In genomic region chr9:92273956-92274762, GRCm38 (mm10) we compare ENCODE assay signal across 12 mouse cellular contexts. TPM values are rescaled to one million over a fixed set of nuclear protein-coding genes. Genes with fewer than 3 reads are reported as not detected.
DNase-seq lines count a peak whose midpoint lies in the region; ATAC-seq and TF ChIP-seq lines count a peak whose summit lies in the region.
"Had no signal": no experiment of that assay in that cellular context is flagged by ENCODE, and none has a peak within 500 bp of the region (broad histone marks: within the 10 kb centered on the region; RNA-seq: fewer than 3 reads in every experiment).

No protein-coding gene starts in this region.

- peak; percentile 59 for DNase-seq in 3134 (ENCODE audit: extremely low read depth, insufficient read length, low spot score)
- no peak for DNase-seq in intestine, embryonic 14.5 days (ENCODE audit: low spot score)
- DNase-seq in hindbrain, postnatal 0 days (ENCODE audit: low spot score): no peak
- no peak for DNase-seq in gastrocnemius, adult 2 months
- DNase-seq in testis, postnatal 10 days (ENCODE audit: low spot score): no peak
- DNase-seq: thymus, postnatal 25 days had no signal

- ATAC-seq in CD4-positive, CD25-positive, alpha-beta regulatory T cell, adult 4 months: peak; percentile 92
- ATAC-seq in intestine, embryonic 14.5 days (replicated peaks; ENCODE audit: low FRiP score, low TSS enrichment, low read depth): peak; percentile 67
- peak; percentile 86 for ATAC-seq in liver, embryonic 12.5 days
- ATAC-seq in hindbrain, postnatal 0 days: no peak

- no peak overlapping the region for H3K4me3 ChIP-seq in intestine, embryonic 14.5 days (ENCODE audit: low read depth, low read length)
- no peak overlapping the region for H3K4me3 ChIP-seq in liver, embryonic 12.5 days
- H3K4me3 ChIP-seq in hindbrain, postnatal 0 days (ENCODE audit: low read length): no peak overlapping the region
- H3K4me3 ChIP-seq in gastrocnemius, adult 2 months: no peak overlapping the region
- H3K4me3 ChIP-seq: limb, embryonic 12.5 days had no signal

- H3K27me3 ChIP-seq in intestine, embryonic 14.5 days (replicated peaks; ENCODE audit: control insufficient read depth, insufficient read depth, low read length): no peaks in the 10 kb centered on the region
- H3K27me3 ChIP-seq in liver, embryonic 12.5 days (replicated peaks): no peaks in the 10 kb centered on the region
- H3K27me3 ChIP-seq in hindbrain, postnatal 0 days (ENCODE audit: insufficient read depth, low read length): no peaks in the 10 kb centered on the region
- H3K27me3 ChIP-seq: limb, embryonic 12.5 days had no signal

- H3K4me1 ChIP-seq in intestine, embryonic 14.5 days (replicated peaks; ENCODE audit: control insufficient read depth, insufficient read depth, low read length): peaks cover 13% of the 10 kb centered on the region; the same call in 1 of the 2 replicates
- peaks cover 26% of the 10 kb centered on the region for H3K4me1 ChIP-seq in liver, embryonic 12.5 days
- no peaks in the 10 kb centered on the region for H3K4me1 ChIP-seq in hindbrain, postnatal 0 days (ENCODE audit: insufficient read depth, low read length)

- intact Hi-C loops in gastrocnemius, adult 2 months (cut with DNase I): no loop called here

- WGBS in intestine, embryonic 14.5 days: 40% methylated on average over 6 of the region's 6 CpGs
- 23% methylated on average over 6 of the region's 6 CpGs for WGBS in liver, embryonic 12.5 days (ENCODE audit: insufficient replicate concordance)
- 79% methylated on average over 6 of the region's 6 CpGs for WGBS in hindbrain, postnatal 0 days

- H3K9ac ChIP-seq in intestine, embryonic 14.5 days (ENCODE audit: low read length): no peak overlapping the region
- H3K9ac ChIP-seq in liver, embryonic 12.5 days: no peak overlapping the region
- no peak overlapping the region for H3K9ac ChIP-seq in hindbrain, postnatal 0 days (replicated peaks; ENCODE audit: low read length)
- H3K9ac ChIP-seq: limb, embryonic 12.5 days had no signal

- peaks cover 17% of the 10 kb centered on the region for H3K36me3 ChIP-seq in intestine, embryonic 14.5 days (ENCODE audit: control insufficient read depth, insufficient read depth, low read length)
- H3K36me3 ChIP-seq in liver, embryonic 12.5 days: peaks cover 24% of the 10 kb centered on the region
- no peaks in the 10 kb centered on the region for H3K36me3 ChIP-seq in hindbrain, postnatal 0 days (ENCODE audit: insufficient read depth, low read length)

- peak overlapping the region; percentile 69 for H3K27ac ChIP-seq in intestine, embryonic 14.5 days (ENCODE audit: low read depth)
- peak overlapping the region; percentile 65 for H3K27ac ChIP-seq in liver, embryonic 12.5 days
- H3K27ac ChIP-seq in hindbrain, postnatal 0 days: no peak overlapping the region
- no peak overlapping the region for H3K27ac ChIP-seq in gastrocnemius, adult 2 months
- H3K27ac ChIP-seq: limb, embryonic 12.5 days had no signal

- no peak overlapping the region for H3K4me2 ChIP-seq in intestine, embryonic 14.5 days (ENCODE audit: low read length)
- H3K4me2 ChIP-seq in liver, embryonic 12.5 days: peak overlapping the region; percentile 27; the same call in 1 of the 2 replicates
- H3K4me2 ChIP-seq in hindbrain, postnatal 0 days (ENCODE audit: low read depth, low read length): no peak overlapping the region
- H3K4me2 ChIP-seq: limb, embryonic 12.5 days had no signal

- TF ChIP-seq CTCF in hindbrain, postnatal 0 days (IDR thresholded peaks at IDR 0.05; ENCODE audit: low read depth): no peak
- no peak for TF ChIP-seq CTCF in gastrocnemius, adult 2 months (IDR thresholded peaks at IDR 0.05)

- no peaks in the 10 kb centered on the region for H3K9me3 ChIP-seq in intestine, embryonic 14.5 days (ENCODE audit: control insufficient read depth, low read length)
- H3K9me3 ChIP-seq in liver, embryonic 12.5 days (replicated peaks): no peaks in the 10 kb centered on the region
- H3K9me3 ChIP-seq in hindbrain, postnatal 0 days (ENCODE audit: low read length): no peaks in the 10 kb centered on the region
- H3K9me3 ChIP-seq: limb, embryonic 12.5 days had no signal

RNA-seq across cellular contexts. Expression of gene Plscr2, which starts 1.2 kb away (rescaled TPM):
- not detected for polyA plus RNA-seq in CD4-positive, CD25-positive, alpha-beta regulatory T cell, adult 4 months (2017; shearing (Covaris generic))
- 0.87 and 1.6 TPM in 2 replicates for polyA plus RNA-seq in intestine, embryonic 14.5 days (2014; fragmentation: Nextera tagmentation; extraction: Ambion mirVana)
- polyA plus RNA-seq in liver, embryonic 12.5 days (2016; fragmentation: Nextera tagmentation; extraction: Ambion mirVana): 0.38 and 0.76 TPM in 2 replicates
- total RNA-seq in hindbrain, postnatal 0 days (2014; rRNA removed): 0.43 and 1.5 TPM in 2 replicates
- polyA plus RNA-seq in hindbrain, postnatal 0 days (2015; fragmentation: Nextera tagmentation; extraction: Ambion mirVana): 2.1 and 2.3 TPM in 2 replicates
- 1 to 10 TPM in 1 of 2 experiments, under 1 TPM in 1; 0.84 to 2.1 TPM for total RNA-seq in gastrocnemius, adult 2 months (2021)

RNA-seq across cellular contexts. Expression of gene Plscr1, which starts 24.6 kb away (rescaled TPM):
- 10 to 100 TPM; 61.4 to 75.7 TPM for polyA plus RNA-seq in CD4-positive, CD25-positive, alpha-beta regulatory T cell, adult 4 months (2017; shearing (Covaris generic))
- polyA plus RNA-seq in intestine, embryonic 14.5 days (2014; fragmentation: Nextera tagmentation; extraction: Ambion mirVana): 68.3 and 68.8 TPM in 2 replicates
- polyA plus RNA-seq in liver, embryonic 12.5 days (2016; fragmentation: Nextera tagmentation; extraction: Ambion mirVana): 23.1 and 23.8 TPM in 2 replicates
- 3.9 and 6.5 TPM in 2 replicates for total RNA-seq in hindbrain, postnatal 0 days (2014; rRNA removed)
- 12.2 and 14.5 TPM in 2 replicates for polyA plus RNA-seq in hindbrain, postnatal 0 days (2015; fragmentation: Nextera tagmentation; extraction: Ambion mirVana)
- total RNA-seq in gastrocnemius, adult 2 months (2021): 1 to 10 TPM in 1 of 2 experiments, under 1 TPM in 1; 0.51 to 1.3 TPM

RNA-seq across cellular contexts. Expression of gene 1700057G04Rik, which starts 35.0 kb away (rescaled TPM):
- not detected for polyA plus RNA-seq in CD4-positive, CD25-positive, alpha-beta regulatory T cell, adult 4 months (2017; shearing (Covaris generic))
- polyA plus RNA-seq in intestine, embryonic 14.5 days (2014; fragmentation: Nextera tagmentation; extraction: Ambion mirVana): not detected in 2 replicates
- polyA plus RNA-seq in liver, embryonic 12.5 days (2016; fragmentation: Nextera tagmentation; extraction: Ambion mirVana): not detected in 2 replicates
- total RNA-seq in hindbrain, postnatal 0 days (2014; rRNA removed): not detected in 2 replicates
- polyA plus RNA-seq in hindbrain, postnatal 0 days (2015; fragmentation: Nextera tagmentation; extraction: Ambion mirVana): not detected in 2 replicates
- not detected for total RNA-seq in gastrocnemius, adult 2 months (2021)
- total RNA-seq: gastrocnemius, postnatal 4 days; neutrophil, adult 5-6 weeks had no signal
- polyA plus RNA-seq: embryonic facial prominence, embryonic 11.5 days; limb, embryonic 12.5 days had no signal

Comparison
In these comparisons a context has a peak if more than half of its experiments do, and no peak if none do; other contexts are left out.
1. H3K27ac ChIP-seq: peak in intestine, embryonic 14.5 days (single experiment) and liver, embryonic 12.5 days (single experiment); none in hindbrain, postnatal 0 days (single experiment) and gastrocnemius, adult 2 months (single experiment).